Mouse (Mus musculus) G1E (cell line): ENCODE data around the gene Grip1.

Source experiments
- CTCF ChIP-seq: IDR thresholded peaks from 2 replicates; pipeline ENCODE4 v1.5.1; 2012; ENCODE audit warnings: low read depth, low read length, inconsistent platforms, mixed read lengths
- GATA1 ChIP-seq: IDR thresholded peaks from 2 replicates; pipeline ENCODE4 v1.6.1; 2012; ENCODE audit warnings: borderline replicate concordance, low read length, inconsistent platforms, mixed read lengths

DNA sequence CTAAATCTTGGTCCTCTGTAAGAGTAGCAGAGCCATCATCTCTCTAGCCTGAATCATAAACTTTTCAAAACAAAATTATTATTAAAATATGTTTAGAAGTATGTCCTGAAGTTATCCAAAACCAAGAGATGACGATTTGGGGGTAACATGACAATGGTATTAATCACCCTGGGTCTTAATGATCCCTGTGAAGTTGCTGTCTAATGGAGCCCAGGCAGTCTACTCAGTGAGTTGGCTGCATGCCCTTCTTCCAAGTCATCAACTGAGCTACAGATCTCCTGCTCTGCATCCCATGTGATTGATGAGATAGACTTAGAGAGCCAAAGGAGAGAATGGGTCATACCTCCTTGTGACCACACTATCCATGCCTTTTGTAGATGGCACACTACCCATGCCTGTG lies 433.1 kb downstream of the Grip1 start:
- TF ChIP-seq CTCF (no peak), GATA1 (no peak)
